Comparison of ENCODE assay signal across 8 mouse cellular contexts in genomic region chr14:45319237-45319610, GRCm38 (mm10). TPM values are rescaled to one million over a fixed set of nuclear protein-coding genes. Genes with fewer than 3 reads are reported as not detected.
DNase-seq lines count a peak whose midpoint lies in the region; ATAC-seq and TF ChIP-seq lines count a peak whose summit lies in the region.

No protein-coding gene starts in this region.

- H3K4me2 ChIP-seq in heart, postnatal 0 days (ENCODE audit: low read depth, low read length) = peak overlapping the region; percentile 66; the same call in 1 of the 2 replicates
- H3K4me2 ChIP-seq in hindbrain, embryonic 14.5 days (replicated peaks) = peak overlapping the region; percentile 57
- peak overlapping the region; percentile 69; the same call in 1 of the 2 replicates for H3K4me2 ChIP-seq in midbrain, embryonic 13.5 days (replicated peaks)

- DNase-seq in heart, postnatal 0 days (ENCODE audit: low spot score) = no peak
- DNase-seq in heart, adult 18-20 months = no peak
- DNase-seq in c-Kit-positive CD71-positive TER-119-negative erythroid progenitor cells, embryonic 14.5 days (ENCODE audit: low read depth) = peak; percentile 49
- DNase-seq in hindbrain, embryonic 14.5 days (ENCODE audit: low spot score) = no peak
- no peak for DNase-seq in right cerebral cortex, postnatal 36 days (ENCODE audit: low spot score in 2 of 2)
- no peak for DNase-seq in right cerebral cortex, postnatal 4 days
- no peak for DNase-seq in layer of hippocampus, adult 18-20 months (ENCODE audit: low spot score in 2 of 2)

- 53% methylated on average over 3 of the region's 3 CpGs for WGBS in heart, postnatal 0 days
- WGBS in hindbrain, embryonic 14.5 days = 67% methylated on average over 3 of the region's 3 CpGs
- WGBS in midbrain, embryonic 13.5 days = 65% methylated on average over 3 of the region's 3 CpGs

- H3K36me3 ChIP-seq in heart, postnatal 0 days (replicated peaks; ENCODE audit: control insufficient read depth, insufficient read depth, low read length) = no peaks in the 10 kb centered on the region
- no peaks in the 10 kb centered on the region for H3K36me3 ChIP-seq in hindbrain, embryonic 14.5 days (replicated peaks; ENCODE audit: control insufficient read depth, insufficient read depth)
- H3K36me3 ChIP-seq in midbrain, embryonic 13.5 days = no peaks in the 10 kb centered on the region

- H3K9ac ChIP-seq in heart, postnatal 0 days (replicated peaks; ENCODE audit: low read depth, low read length) = no peak overlapping the region
- H3K9ac ChIP-seq in hindbrain, embryonic 14.5 days = peak overlapping the region; percentile 96
- no peak overlapping the region for H3K9ac ChIP-seq in midbrain, embryonic 13.5 days (replicated peaks)

- no peaks in the 10 kb centered on the region for H3K27me3 ChIP-seq in heart, postnatal 0 days (ENCODE audit: control insufficient read depth, insufficient read depth, low read length)
- no peaks in the 10 kb centered on the region for H3K27me3 ChIP-seq in hindbrain, embryonic 14.5 days (ENCODE audit: control insufficient read depth, insufficient read depth, low read length)
- no peaks in the 10 kb centered on the region for H3K27me3 ChIP-seq in midbrain, embryonic 13.5 days

- H3K4me3 ChIP-seq in heart, postnatal 0 days (ENCODE audit: low read depth, low read length) = no peak overlapping the region
- peak overlapping the region; percentile 95 for H3K4me3 ChIP-seq in hindbrain, embryonic 14.5 days (replicated peaks; ENCODE audit: low read length)
- no peak overlapping the region for H3K4me3 ChIP-seq in midbrain, embryonic 13.5 days (replicated peaks)

- peaks cover 25% of the 10 kb centered on the region for H3K4me1 ChIP-seq in heart, postnatal 0 days (ENCODE audit: control insufficient read depth, insufficient read depth)
- H3K4me1 ChIP-seq in hindbrain, embryonic 14.5 days (replicated peaks; ENCODE audit: control insufficient read depth, insufficient read depth, low read length) = peaks cover 29% of the 10 kb centered on the region
- peaks cover 27% of the 10 kb centered on the region for H3K4me1 ChIP-seq in midbrain, embryonic 13.5 days (replicated peaks)

- no peak overlapping the region; the same call in 1 of the 2 replicates for H3K27ac ChIP-seq in heart, postnatal 0 days (ENCODE audit: low read depth)
- peak overlapping the region; percentile 96 for H3K27ac ChIP-seq in hindbrain, embryonic 14.5 days
- no peak overlapping the region; the same call in 1 of the 2 replicates for H3K27ac ChIP-seq in midbrain, embryonic 13.5 days

- no peaks in the 10 kb centered on the region for H3K9me3 ChIP-seq in heart, postnatal 0 days (replicated peaks; ENCODE audit: control insufficient read depth, low read length)
- no peaks in the 10 kb centered on the region for H3K9me3 ChIP-seq in hindbrain, embryonic 14.5 days (ENCODE audit: control insufficient read depth, low read length)
- H3K9me3 ChIP-seq in midbrain, embryonic 13.5 days = no peaks in the 10 kb centered on the region

- ATAC-seq in heart, postnatal 0 days (ENCODE audit: insufficient read depth, low read depth) = no peak
- ATAC-seq in hindbrain, embryonic 14.5 days (ENCODE audit: low FRiP score) = no peak
- no peak for ATAC-seq in midbrain, embryonic 13.5 days

- TF ChIP-seq EP300 in heart, postnatal 0 days (IDR thresholded peaks at IDR 0.05; ENCODE audit: low read depth) = no peak

- no peak for TF ChIP-seq CTCF in heart, postnatal 0 days (IDR thresholded peaks at IDR 0.05; ENCODE audit: low read depth)

RNA-seq across cellular contexts. Expression of gene Ero1l, which starts 0.7 kb away (rescaled TPM):
- 18.0 and 24.2 TPM in 2 replicates for total RNA-seq in heart, postnatal 0 days (2014; rRNA removed; ENCODE audit: low replicate concordance)
- polyA plus RNA-seq in heart, postnatal 0 days (2015; fragmentation: Nextera tagmentation; extraction: Ambion mirVana) = 22.7 and 24.1 TPM in 2 replicates
- 10 to 100 TPM; 19.9 to 24.9 TPM for total RNA-seq in heart, adult 18-20 months (2021)
- 23.2 and 25.3 TPM in 2 replicates for polyA plus RNA-seq in hindbrain, embryonic 14.5 days (2014; fragmentation: Nextera tagmentation; extraction: Ambion mirVana)
- 29.4 and 33.7 TPM in 2 replicates for polyA plus RNA-seq in midbrain, embryonic 13.5 days (2015; fragmentation: Nextera tagmentation; extraction: Ambion mirVana)
- total RNA-seq in layer of hippocampus, adult 18-20 months (2021) = 10 to 100 TPM; 32.1 to 34.4 TPM

RNA-seq across cellular contexts. Expression of gene Psmc6, which starts 10.4 kb away (rescaled TPM):
- 61.5 and 163 TPM in 2 replicates for total RNA-seq in heart, postnatal 0 days (2014; rRNA removed; ENCODE audit: low replicate concordance)
- 120 and 125 TPM in 2 replicates for polyA plus RNA-seq in heart, postnatal 0 days (2015; fragmentation: Nextera tagmentation; extraction: Ambion mirVana)
- 10 to 100 TPM; 97.5 to 98.3 TPM for total RNA-seq in heart, adult 18-20 months (2021)
- polyA plus RNA-seq in hindbrain, embryonic 14.5 days (2014; fragmentation: Nextera tagmentation; extraction: Ambion mirVana) = 169 and 182 TPM in 2 replicates
- polyA plus RNA-seq in midbrain, embryonic 13.5 days (2015; fragmentation: Nextera tagmentation; extraction: Ambion mirVana) = 184 and 202 TPM in 2 replicates
- 10 to 100 TPM; 81.2 to 83.3 TPM for total RNA-seq in layer of hippocampus, adult 18-20 months (2021)

RNA-seq across cellular contexts. Expression of gene Styx, which starts 31.7 kb away (rescaled TPM):
- 11.9 and 22.2 TPM in 2 replicates for total RNA-seq in heart, postnatal 0 days (2014; rRNA removed; ENCODE audit: low replicate concordance)
- polyA plus RNA-seq in heart, postnatal 0 days (2015; fragmentation: Nextera tagmentation; extraction: Ambion mirVana) = 69.0 and 69.9 TPM in 2 replicates
- 10 to 100 TPM; 28.0 to 30.0 TPM for total RNA-seq in heart, adult 18-20 months (2021)
- 69.1 and 72.1 TPM in 2 replicates for polyA plus RNA-seq in hindbrain, embryonic 14.5 days (2014; fragmentation: Nextera tagmentation; extraction: Ambion mirVana)
- polyA plus RNA-seq in midbrain, embryonic 13.5 days (2015; fragmentation: Nextera tagmentation; extraction: Ambion mirVana) = 52.6 and 54.7 TPM in 2 replicates
- 10 to 100 TPM; 19.1 to 19.6 TPM for total RNA-seq in layer of hippocampus, adult 18-20 months (2021)
